Mouse (Mus musculus) bone marrow macrophage, adult 2 months (primary cell): ENCODE results near the gene Vamp1.

Source experiments
- CTCF ChIP-seq: IDR thresholded peaks from 2 replicates; pipeline ENCODE4 v1.5.1; 2012; ENCODE audit warnings: low read depth, mild to moderate bottlenecking, low read length, moderate library complexity
- POLR2A ChIP-seq: IDR thresholded peaks from 2 replicates; pipeline ENCODE4 v1.6.1; 2012; ENCODE audit warnings: mild to moderate bottlenecking, low read depth, low read length, borderline replicate concordance

DNA sequence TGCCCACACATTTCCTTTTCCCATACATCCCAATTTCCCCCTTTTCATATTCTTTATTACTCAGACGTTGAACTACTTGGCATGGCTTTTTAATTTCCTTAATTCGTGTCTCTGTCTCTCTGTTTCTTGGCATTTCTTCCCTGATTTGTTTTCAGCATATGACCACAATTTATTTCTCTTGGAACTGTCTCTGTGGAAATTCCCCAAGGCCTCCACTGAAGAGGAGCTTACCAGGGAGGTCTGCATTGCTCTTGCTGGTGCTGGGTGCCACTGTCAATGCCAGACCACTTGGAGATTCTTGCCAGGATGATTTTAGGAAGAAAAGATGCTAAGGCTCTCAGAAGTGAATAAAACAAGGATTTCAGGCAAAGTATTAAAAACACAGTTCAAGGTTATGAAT, 2.7 kb upstream of the Vamp1 start:
- TF ChIP-seq CTCF: no peak
- no peak for TF ChIP-seq POLR2A
